Mouse (Mus musculus): ENCODE measurements around the gene Rere. TPM values are rescaled to one million over a fixed set of nuclear protein-coding genes. Genes with fewer than 3 reads are reported as not detected.

Rere gene
- polyA plus RNA-seq, 1 experiment from 2014 or later: 39.0 TPM

DNA sequence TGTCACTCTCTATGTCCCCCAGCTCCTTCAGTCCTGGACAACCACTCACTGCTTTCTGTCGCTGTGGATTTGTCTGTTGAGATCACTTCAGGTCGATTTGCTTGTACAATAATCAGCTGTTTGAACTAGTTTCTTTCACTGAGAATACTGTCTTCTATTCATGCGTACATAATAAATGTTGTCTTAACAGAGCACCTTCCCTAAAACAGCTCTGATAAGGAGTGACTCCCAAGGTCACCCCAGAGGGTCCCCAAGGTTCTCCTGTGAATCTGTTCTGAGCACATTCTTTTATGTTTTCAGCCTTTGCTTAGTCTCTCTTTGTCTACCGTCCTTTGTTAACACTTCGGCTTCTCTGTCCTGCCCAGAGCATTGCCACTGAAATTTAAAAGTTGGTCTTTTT is 241.0 kb downstream of the Rere start:
- 62% methylated on average over 5 of the region's 5 CpGs for WGBS

GRCm38 (mm10) chr4:150523351-150523750 is 241.9 kb downstream of the Rere start:
- H3K4me1 ChIP-seq (replicated peaks): peaks cover 32% of the 10 kb centered on the region
- ATAC-seq (ENCODE audit: low FRiP score): 0 out of 2 replicates have a peak, but pooled peaks have one; percentile 28

More for the DNA sequence above, 241.0 kb downstream of the Rere start:
- Histone ChIP-seq H3K27me3 (no peaks in the 10 kb centered on the region), H3K9ac (no peak overlapping the region), H3K27ac (0 out of 2 replicates have a peak overlapping the region, but pooled peaks have one; percentile 24), H3K4me2 (no peak overlapping the region), H3K36me3 (peaks cover 13% of the 10 kb centered on the region), H3K4me3 (no peak overlapping the region), H3K9me3 (no peaks in the 10 kb centered on the region), H3K4me1 (replicated peaks) (peaks cover 33% of the 10 kb centered on the region)
- ATAC-seq (ENCODE audit: low FRiP score): no peak

GRCm38 (mm10) chr4:150526269-150526668 is 244.8 kb downstream of the Rere start:
- H3K4me2 ChIP-seq: no peak overlapping the region
- H3K9ac ChIP-seq: no peak overlapping the region
- H3K27ac ChIP-seq: peak overlapping the region; percentile 58
- no peak for ATAC-seq (ENCODE audit: low FRiP score)
- H3K9me3 ChIP-seq: no peaks in the 10 kb centered on the region
- H3K4me3 ChIP-seq: no peak overlapping the region
- WGBS: 57% methylated on average over 1 of the region's 1 CpGs
- peaks cover 32% of the 10 kb centered on the region for H3K4me1 ChIP-seq (replicated peaks)
- H3K36me3 ChIP-seq: peaks cover 20% of the 10 kb centered on the region
- H3K27me3 ChIP-seq: no peaks in the 10 kb centered on the region

More at GRCm38 (mm10) chr4:150523351-150523750, 241.9 kb downstream of the Rere start:
- Histone ChIP-seq H3K9ac (no peak overlapping the region), H3K4me2 (no peak overlapping the region), H3K36me3 (peaks cover 13% of the 10 kb centered on the region), H3K27me3 (no peaks in the 10 kb centered on the region), H3K27ac (peak overlapping the region; percentile 64), H3K9me3 (no peaks in the 10 kb centered on the region), H3K4me3 (no peak overlapping the region)

DNA sequence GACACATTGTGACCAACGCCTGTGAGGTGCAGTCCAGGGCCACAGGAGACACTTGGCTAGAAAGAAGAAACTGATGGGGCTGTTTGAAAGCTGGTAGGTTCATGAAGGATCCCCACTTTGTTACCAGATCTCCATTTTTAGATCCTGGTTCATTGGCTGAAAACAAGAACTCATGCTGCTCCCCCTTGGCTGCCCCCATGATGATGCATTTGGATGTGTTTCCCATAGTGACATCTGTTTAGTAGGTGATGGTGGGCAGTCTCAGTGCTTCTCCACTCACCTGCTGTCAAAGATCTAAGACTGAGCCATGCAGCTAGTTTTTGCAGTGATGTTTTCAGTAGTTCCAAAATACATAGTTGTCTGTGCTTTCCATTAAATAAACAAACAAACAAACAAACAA is 247.0 kb downstream of the Rere start:
- no peak overlapping the region for H3K9ac ChIP-seq
- H3K27ac ChIP-seq: no peak overlapping the region
- no peak overlapping the region for H3K4me2 ChIP-seq
- H3K36me3 ChIP-seq: peaks cover 20% of the 10 kb centered on the region
- WGBS: 86% methylated on average over 1 of the region's 1 CpGs
- no peaks in the 10 kb centered on the region for H3K27me3 ChIP-seq
- H3K4me3 ChIP-seq: no peak overlapping the region
- no peaks in the 10 kb centered on the region for H3K9me3 ChIP-seq
- H3K4me1 ChIP-seq (replicated peaks): peaks cover 32% of the 10 kb centered on the region
- no peak for ATAC-seq (ENCODE audit: low FRiP score)

DNA sequence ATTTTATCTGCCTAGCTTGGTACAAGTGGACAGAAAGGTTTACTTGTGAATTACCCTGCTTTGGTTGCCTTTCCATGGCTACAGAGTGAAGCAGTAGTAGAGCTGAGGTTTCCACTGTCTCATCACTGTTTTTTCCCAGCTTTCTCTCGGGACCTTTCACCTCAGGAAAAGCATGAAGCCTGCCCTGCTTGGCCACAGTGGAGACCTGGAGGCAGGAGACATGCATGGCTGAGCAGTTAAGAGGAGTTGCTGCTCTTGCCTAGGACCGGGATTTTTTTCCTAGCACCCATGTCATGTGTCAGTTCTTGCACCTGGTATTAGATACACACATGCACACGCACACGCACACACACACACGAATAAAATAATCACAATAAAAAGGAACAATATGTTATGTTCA is 247.4 kb downstream of the Rere start:
- peaks cover 20% of the 10 kb centered on the region for H3K36me3 ChIP-seq
- no peak overlapping the region for H3K4me3 ChIP-seq
- WGBS: 87% methylated on average over 5 of the region's 5 CpGs
- H3K4me2 ChIP-seq: no peak overlapping the region
- ATAC-seq (ENCODE audit: low FRiP score): no peak
- H3K9me3 ChIP-seq: no peaks in the 10 kb centered on the region
- H3K27me3 ChIP-seq: no peaks in the 10 kb centered on the region
- no peak overlapping the region for H3K9ac ChIP-seq
- H3K27ac ChIP-seq: no peak overlapping the region
- H3K4me1 ChIP-seq (replicated peaks): peaks cover 28% of the 10 kb centered on the region

- peaks cover 18% of the 10 kb centered on the region for H3K4me1 ChIP-seq (replicated peaks)
- WGBS: 74% methylated on average over 7 of the region's 7 CpGs
- no peaks in the 10 kb centered on the region for H3K27me3 ChIP-seq
- H3K9ac ChIP-seq: no peak overlapping the region
- H3K9me3 ChIP-seq: no peaks in the 10 kb centered on the region
- peak overlapping the region; percentile 49; the same call in 1 of the 2 replicates for H3K27ac ChIP-seq
- no peak overlapping the region for H3K4me3 ChIP-seq
- no peak overlapping the region for H3K4me2 ChIP-seq
- no peak for ATAC-seq (ENCODE audit: low FRiP score)
- peaks cover 27% of the 10 kb centered on the region for H3K36me3 ChIP-seq
These were observed 250.4 kb downstream of the Rere start for GRCm38 (mm10) chr4:150531869-150532268.

- no peak for ATAC-seq (ENCODE audit: low FRiP score)
- H3K27ac ChIP-seq: peak overlapping the region; percentile 66
- peaks cover 27% of the 10 kb centered on the region for H3K4me1 ChIP-seq (replicated peaks)
- peaks cover 24% of the 10 kb centered on the region for H3K36me3 ChIP-seq
- 83% methylated on average over 3 of the region's 3 CpGs for WGBS
- no peaks in the 10 kb centered on the region for H3K27me3 ChIP-seq
- H3K4me2 ChIP-seq: no peak overlapping the region
- no peak overlapping the region for H3K4me3 ChIP-seq
- no peak overlapping the region for H3K9ac ChIP-seq
- H3K9me3 ChIP-seq: no peaks in the 10 kb centered on the region
These were observed 255.5 kb downstream of the Rere start for GRCm38 (mm10) chr4:150536821-150537510.

- H3K4me1 ChIP-seq (replicated peaks): peaks cover 31% of the 10 kb centered on the region
- H3K4me3 ChIP-seq: no peak overlapping the region
- H3K27ac ChIP-seq: peak overlapping the region; percentile 75
- H3K27me3 ChIP-seq: no peaks in the 10 kb centered on the region
- H3K9me3 ChIP-seq: no peaks in the 10 kb centered on the region
- no peak overlapping the region for H3K9ac ChIP-seq
- no peak overlapping the region for H3K4me2 ChIP-seq
- peaks cover 22% of the 10 kb centered on the region for H3K36me3 ChIP-seq
- ATAC-seq (ENCODE audit: low FRiP score): peak; percentile 85
- WGBS: 33% methylated on average over 1 of the region's 1 CpGs
These were observed 258.4 kb downstream of the Rere start for GRCm38 (mm10) chr4:150539846-150540245.

DNA sequence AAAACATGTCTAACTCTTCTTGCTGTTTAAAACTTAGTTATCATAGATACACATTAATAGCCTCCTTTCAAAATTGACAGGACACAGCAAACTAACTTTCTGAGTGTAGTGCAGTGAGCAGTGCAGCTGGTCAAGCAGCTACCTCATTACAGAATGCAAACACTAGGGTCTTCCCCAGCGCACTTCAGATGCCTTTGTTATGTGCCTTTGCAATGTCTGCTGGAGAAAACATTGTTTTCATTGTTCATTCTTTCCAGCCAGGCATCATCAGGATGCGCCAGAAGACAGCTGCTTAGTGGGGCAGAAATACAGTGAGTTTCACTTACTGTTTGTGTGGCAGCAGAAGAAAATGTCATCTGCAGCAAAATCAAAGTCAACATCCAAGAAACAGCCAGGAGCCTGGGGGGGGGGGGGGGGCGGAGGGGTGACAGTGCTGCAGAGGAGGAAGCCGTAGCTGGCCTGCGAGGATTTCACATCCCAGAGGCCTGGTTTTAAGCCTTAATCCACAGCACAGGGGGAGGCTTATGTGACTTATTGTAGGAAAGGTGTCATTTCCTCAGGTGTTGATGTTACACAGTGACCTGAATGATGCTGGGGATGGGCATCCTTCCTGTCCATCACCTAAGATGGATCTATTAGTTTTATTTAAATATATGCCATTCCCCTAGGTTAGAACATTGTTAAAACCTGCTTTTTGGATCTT is 259.1 kb downstream of the Rere start:
- Histone ChIP-seq H3K27me3 (no peaks in the 10 kb centered on the region), H3K27ac (peak overlapping the region; percentile 80), H3K36me3 (peaks cover 15% of the 10 kb centered on the region), H3K9me3 (no peaks in the 10 kb centered on the region), H3K4me2 (no peak overlapping the region), H3K4me3 (no peak overlapping the region), H3K4me1 (replicated peaks) (peaks cover 31% of the 10 kb centered on the region), H3K9ac (peak overlapping the region; percentile 43; the same call in 1 of the 2 replicates)
- WGBS: 9% methylated on average over 5 of the region's 5 CpGs
- 0 out of 2 replicates have a peak, but pooled peaks have one; percentile 50 for ATAC-seq (ENCODE audit: low FRiP score)

GRCm38 (mm10) chr4:150544231-150544630 is 262.8 kb downstream of the Rere start:
- Histone ChIP-seq H3K36me3 (peaks cover 16% of the 10 kb centered on the region), H3K27ac (peak overlapping the region; percentile 40), H3K4me1 (replicated peaks) (peaks cover 24% of the 10 kb centered on the region), H3K4me2 (no peak overlapping the region), H3K9me3 (no peaks in the 10 kb centered on the region), H3K4me3 (no peak overlapping the region), H3K9ac (no peak overlapping the region), H3K27me3 (no peaks in the 10 kb centered on the region)
- no peak for ATAC-seq (ENCODE audit: low FRiP score)
- WGBS: 85% methylated on average over 7 of the region's 7 CpGs

DNA sequence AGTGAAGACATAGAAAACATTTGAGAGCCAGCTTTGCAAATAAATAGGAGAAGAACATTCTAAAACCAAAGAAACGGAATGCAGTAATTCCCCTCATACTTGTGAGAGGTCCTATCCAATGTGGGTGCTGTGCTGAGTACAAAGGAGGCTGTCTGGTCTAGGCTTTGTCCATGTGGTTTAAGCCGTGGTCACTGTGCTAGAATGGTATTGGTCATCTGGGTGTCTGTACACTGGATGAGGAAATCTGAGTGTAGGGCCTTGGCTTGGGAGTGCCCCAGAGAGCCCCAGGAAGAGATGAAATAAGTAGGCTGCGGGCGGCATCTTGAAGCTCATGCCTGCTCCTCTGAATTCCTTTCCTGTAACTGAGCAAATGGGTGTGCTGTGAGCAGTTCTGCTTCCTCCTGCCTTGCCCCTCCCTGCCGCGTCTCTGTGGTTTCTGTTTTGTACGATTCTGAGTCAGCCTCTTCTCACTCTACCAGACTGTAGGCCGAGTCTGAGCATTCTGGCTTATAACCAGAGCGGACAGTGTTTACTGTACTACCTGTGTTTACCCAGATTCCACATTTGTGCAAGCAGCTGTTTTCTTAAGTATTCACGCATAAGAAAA is 263.3 kb downstream of the Rere start:
- no peaks in the 10 kb centered on the region for H3K27me3 ChIP-seq
- no peak overlapping the region for H3K9ac ChIP-seq
- H3K9me3 ChIP-seq: no peaks in the 10 kb centered on the region
- peak overlapping the region; percentile 40; the same call in 1 of the 2 replicates for H3K27ac ChIP-seq
- H3K36me3 ChIP-seq: peaks cover 19% of the 10 kb centered on the region
- 90% methylated on average over 10 of the region's 10 CpGs for WGBS
- peaks cover 23% of the 10 kb centered on the region for H3K4me1 ChIP-seq (replicated peaks)
- H3K4me2 ChIP-seq: no peak overlapping the region
- no peak for ATAC-seq (ENCODE audit: low FRiP score)
- H3K4me3 ChIP-seq: no peak overlapping the region

DNA sequence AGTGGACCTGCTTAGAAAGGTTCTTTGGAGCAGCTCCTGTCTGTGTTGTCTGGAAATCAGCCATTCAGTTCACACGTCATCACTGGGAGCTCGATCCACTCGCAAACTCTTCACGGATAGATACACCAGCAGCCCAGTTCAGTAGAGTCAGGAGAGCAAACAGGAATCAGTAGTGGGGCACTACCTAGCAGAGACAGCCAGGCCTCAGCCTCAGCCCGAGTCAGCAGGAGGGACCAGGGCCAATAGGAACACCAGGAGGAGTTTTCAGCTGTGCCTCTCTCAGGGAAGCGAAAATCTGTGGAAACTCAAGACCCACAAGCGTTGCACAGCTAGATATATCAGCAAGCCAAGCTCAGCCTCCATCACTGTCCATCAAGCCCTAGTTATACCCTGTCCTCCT is 264.3 kb downstream of the Rere start:
- Histone ChIP-seq H3K36me3 (peaks cover 28% of the 10 kb centered on the region), H3K9me3 (no peaks in the 10 kb centered on the region), H3K9ac (no peak overlapping the region), H3K4me1 (replicated peaks) (peaks cover 25% of the 10 kb centered on the region), H3K27ac (peak overlapping the region; percentile 4; the same call in 1 of the 2 replicates), H3K27me3 (no peaks in the 10 kb centered on the region), H3K4me2 (no peak overlapping the region), H3K4me3 (no peak overlapping the region)
- WGBS: 92% methylated on average over 7 of the region's 7 CpGs
- no peak for ATAC-seq (ENCODE audit: low FRiP score)

Data from hindbrain, embryonic 13.5 days (tissue).